Mouse (Mus musculus) spleen, adult 12 weeks (tissue): ENCODE data around the gene Sycn.
"Not testable (repeated sequence)": the region's sequence is repeated elsewhere in the genome, so short reads cannot be mapped to it uniquely, and the experiment has no call there.

Experiments
- DNase-seq: peaks from one replicate; pipeline ENCODE4 v3.0.0; 2022; ENCODE audit warnings: low spot score

The Sycn gene

GRCm38 (mm10) chr7:28540526-28540925 lies at the start of gene Sycn:
Sycn (plus strand) TSS chr7:28540885.
- no peak for DNase-seq

GRCm38 (mm10) chr7:28490903-28491302 lies 49.8 kb upstream of the Sycn start:
- no peak for DNase-seq

- DNase-seq, result no peak
Observed at GRCm38 (mm10) chr7:28492310-28492709, 48.4 kb upstream of the Sycn start.

DNA sequence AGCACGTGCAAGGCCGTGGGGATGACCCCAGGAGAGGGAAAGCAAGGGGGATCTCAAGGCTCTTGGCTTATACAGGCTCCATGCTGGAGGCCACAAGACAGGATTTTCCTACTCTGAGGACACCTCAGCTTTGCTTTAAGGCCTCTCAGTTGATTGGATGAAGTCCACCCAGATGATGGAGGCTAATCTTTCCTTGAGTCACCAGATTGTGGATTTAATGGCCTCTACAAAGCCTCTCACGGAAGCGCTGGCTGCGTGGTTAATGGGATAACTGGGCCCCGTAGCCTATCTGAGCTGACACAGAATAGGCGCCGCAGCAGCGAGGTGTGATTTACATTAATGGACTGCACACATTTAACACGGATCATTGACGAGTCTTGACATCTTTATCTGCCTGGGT lies 45.3 kb upstream of the Sycn start:
- no peak for DNase-seq

DNA sequence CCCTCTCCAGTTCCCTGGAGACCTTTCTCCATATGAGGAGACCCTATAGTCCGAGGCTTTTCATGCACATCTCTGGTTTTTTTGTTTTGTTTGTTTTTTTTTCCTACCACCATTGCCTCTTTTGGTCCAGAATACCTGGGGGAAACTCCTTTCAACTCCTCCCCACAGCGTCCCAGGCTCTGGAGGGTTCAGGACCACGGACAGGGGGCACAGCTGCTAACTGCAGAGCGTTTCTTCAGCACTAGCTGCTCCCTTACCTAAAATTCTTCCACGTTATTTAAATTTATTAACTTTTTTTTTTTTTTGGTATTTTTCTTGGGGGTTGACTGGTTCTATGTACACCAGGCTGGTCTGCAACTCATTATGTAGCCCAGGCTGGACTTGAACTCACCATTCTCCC lies 35.1 kb upstream of the Sycn start:
- DNase-seq, result no peak

DNA sequence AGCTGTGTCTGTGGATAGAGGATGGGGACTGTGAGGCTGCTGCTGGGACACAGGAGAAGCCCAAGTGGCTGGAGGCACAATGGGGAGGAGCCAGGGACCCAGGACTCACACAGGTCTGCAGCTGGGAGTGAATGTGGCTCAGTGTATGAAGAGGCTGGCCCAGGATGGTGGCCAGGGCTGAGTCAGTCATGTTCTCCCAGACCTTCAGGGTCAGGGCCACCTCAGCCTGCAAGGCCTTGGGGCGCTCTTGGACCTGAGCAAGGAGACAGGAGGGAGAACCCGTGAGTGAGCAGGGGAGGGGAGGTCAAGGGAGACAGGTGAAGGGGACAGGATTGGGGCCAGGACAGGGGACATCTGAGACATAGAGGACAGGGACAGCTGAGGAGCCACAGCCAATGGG lies 31.6 kb upstream of the Sycn start:
- DNase-seq, result not testable (repeated sequence)

GRCm38 (mm10) chr7:28510405-28510974 lies 30.2 kb upstream of the Sycn start, which contains the start of gene Ifnl2:
Ifnl2 (minus strand) TSS chr7:28510455.
- not testable (repeated sequence) for DNase-seq

- DNase-seq, result no peak
Observed at GRCm38 (mm10) chr7:28511441-28511840, 29.2 kb upstream of the Sycn start.

DNA sequence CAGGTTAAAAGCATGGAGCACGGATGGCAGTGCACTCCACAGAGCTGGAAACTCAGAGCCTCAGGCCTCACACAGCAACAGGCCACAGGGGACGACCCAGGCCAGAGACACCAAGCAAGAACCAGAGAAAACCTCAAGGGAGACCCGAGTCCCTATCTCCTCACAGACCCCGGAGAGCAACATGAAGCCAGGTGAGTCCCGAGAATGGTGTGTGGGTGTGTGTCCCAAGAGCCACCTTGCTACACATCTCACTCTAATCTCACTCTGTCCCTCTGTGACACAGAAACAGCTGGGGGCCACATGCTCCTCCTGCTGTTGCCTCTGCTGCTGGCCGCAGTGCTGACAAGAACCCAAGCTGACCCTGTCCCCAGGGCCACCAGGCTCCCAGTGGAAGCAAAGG lies 18.1 kb upstream of the Sycn start, which contains the start of gene Ifnl3:
TSS of gene Ifnl3 (plus strand) at position 301 of the 400 bp plus-strand sequence.
- not testable (repeated sequence) for DNase-seq

- DNase-seq, result peak; percentile 69
Observed at GRCm38 (mm10) chr7:28527922-28528719, 12.6 kb upstream of the Sycn start.

GRCm38 (mm10) chr7:28532005-28532404 lies 8.7 kb upstream of the Sycn start:
- DNase-seq, result no peak

DNA sequence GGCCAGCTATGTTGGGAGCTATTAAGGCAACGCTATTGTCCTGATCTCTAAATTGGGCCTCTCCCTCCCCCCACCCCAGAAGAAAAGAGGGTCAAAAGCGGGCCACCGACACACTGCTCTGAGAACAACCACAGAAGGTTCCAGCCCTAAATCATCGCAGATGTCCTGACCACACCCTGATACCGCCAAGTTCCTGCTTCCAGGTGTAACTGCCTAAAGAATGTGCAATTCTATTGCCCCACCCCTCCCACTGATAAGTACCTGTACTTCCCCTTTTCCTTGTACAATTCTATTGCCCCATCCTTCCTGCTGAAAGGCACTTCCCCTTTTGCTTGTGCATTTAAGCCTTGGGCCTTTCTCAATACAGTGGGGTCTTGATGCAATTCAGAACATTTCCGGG lies 1.8 kb upstream of the Sycn start:
- DNase-seq, result not testable (repeated sequence)

- DNase-seq, result no peak
Observed at GRCm38 (mm10) chr7:28544051-28544601, 3.4 kb downstream of the Sycn start.

- no peak for DNase-seq
Observed at GRCm38 (mm10) chr7:28545048-28545890, 4.6 kb downstream of the Sycn start.

DNA sequence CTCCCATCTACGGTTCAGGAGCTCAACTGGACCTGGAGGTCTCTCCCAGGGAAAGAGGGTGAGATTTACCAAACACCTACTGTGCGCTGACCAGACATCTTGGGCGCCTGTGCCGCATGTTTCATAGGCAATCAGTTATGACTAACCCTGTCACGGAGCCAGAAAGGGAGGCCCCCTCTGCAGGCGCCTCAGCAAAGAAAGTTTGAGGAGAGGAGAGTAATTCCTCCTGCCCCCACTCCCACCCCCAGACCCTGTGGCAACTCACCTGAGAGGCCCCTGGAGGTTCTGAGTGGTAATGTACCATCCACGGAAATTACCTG lies 5.2 kb downstream of the Sycn start:
- DNase-seq, result no peak

DNA sequence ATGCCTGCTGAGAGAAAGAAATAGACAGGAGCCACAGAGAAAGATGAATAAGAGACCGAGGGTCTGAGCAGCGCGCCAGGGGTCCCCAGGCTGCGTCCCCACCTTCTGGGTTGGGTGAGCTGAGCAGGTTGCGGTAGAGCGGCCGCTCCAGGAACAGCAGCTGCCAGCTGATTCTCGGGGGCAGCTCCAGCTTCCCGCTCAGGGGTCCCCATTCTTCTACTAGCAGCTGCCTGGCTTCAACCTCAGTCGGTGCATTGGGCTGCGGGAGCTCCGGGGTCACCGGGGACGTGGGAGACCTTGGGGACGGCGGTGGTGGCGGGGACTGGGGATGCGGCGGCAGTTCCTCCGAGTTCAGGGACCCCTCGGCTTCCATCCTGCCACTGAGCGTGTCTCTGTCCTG lies 6.0 kb downstream of the Sycn start:
- no peak for DNase-seq

DNA sequence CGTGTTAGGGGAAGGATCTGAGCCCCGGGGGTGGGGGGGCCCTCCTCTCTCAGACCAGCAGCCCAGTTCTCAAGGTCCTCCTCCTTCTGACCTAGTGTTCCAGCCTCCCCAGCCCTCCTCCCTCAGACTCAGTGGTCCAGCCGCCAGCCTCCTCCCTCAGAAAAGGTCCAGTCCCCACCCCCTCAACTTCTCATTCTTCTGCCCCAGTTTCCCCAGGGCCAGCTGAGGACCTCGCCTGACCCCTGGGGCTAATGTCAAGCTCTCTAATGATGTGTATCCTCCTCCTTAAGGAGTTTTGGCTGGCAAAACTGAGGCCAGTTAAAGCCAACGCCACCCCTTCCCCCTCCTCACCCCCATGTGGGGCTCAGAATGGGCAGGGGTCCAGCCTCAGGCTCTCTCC lies 6.5 kb downstream of the Sycn start, which contains the start of gene Nccrp1:
TSS of gene Nccrp1 (minus strand) at position 101 of the 400 bp plus-strand sequence.
- DNase-seq, result no peak

DNA sequence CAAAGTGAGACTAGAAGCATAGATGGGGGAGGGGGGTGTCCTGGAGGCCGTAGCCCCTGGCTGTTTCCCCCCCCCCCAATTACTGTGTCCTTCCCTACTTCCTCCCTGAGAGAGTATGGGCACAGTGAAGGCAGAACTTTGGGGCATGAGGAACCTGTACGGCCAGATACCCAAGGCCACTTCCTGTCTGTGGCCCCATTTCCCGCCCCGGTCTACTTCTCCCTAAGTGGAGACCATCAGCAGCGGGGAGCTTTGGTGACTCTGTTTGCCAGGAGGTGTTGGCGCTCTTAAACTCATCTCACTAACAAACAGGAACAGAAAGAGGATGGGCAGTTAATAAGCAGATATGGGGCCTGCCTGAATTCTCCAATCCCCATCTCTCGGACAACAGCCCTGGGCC lies 6.9 kb downstream of the Sycn start:
- no peak for DNase-seq

DNA sequence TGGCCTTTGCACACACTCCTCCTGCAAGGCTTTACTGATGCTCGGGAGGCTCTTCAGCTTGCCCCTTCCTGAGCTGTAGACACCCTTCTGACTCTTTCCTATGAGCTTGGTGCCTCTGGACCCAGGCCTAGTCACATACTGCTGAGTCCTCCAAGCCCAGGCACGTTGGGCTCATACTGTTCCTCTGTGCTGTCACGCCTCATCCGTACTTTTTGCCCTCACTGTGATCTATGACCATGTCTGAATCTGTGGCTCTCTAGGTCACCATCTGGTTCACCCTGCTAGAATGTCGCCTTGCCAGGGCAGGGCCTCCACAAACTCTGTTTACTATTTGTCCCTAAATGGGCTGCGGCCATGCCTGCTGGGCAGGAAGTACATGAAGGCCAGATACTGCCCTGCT lies 12.4 kb downstream of the Sycn start:
- DNase-seq, result no peak

- DNase-seq, result no peak
Observed at GRCm38 (mm10) chr7:28555939-28556535, 15.4 kb downstream of the Sycn start.

DNA sequence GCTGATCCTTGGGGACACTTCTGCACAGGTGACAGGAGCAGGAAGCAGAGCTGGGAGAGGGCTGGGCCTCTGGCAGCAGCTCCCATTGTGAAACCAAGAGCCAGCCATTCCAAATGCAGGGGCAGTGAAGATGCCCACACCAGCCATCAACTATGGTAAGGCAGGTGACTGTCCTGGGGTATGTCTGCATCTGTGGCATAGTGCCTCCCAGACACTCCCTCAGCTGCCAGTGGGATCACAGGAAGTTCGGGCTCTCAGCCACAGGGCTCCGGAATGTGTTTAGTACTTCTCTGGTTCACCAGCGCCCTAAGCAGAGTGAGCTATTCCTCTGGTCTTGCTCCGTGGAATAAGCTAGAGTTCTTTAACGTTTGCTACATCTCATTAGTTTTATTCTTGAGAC lies 16.4 kb downstream of the Sycn start:
- no peak for DNase-seq

DNA sequence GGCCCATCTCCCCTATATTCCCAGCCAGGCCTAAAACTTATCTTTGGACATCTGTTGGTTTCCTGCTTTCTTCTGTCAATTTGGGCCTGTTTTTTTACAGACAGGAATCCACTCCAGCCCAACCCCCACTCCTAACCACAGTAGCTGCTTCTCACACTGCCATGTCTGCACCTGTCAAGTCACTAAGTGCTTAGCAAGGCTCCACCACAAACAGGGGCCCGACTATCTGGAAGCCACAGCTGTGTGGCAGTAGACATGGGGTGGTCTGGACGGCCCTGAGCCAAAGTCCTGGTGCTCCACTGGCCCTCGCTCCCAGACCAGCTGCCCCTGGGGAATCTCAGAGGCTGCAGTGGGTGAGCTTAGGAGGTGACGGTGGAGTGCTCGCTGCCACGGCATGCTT lies 17.0 kb downstream of the Sycn start:
- no peak for DNase-seq
